Mouse (Mus musculus) forebrain, embryonic 14.5 days (tissue): ENCODE measurements at regions not wholly inside any gene's neighbourhood (a gene's known extent, or its start where the extent isn't known, plus 50 kb on each side); places are given as distances from the start of the nearest gene placed in this dataset.

Source experiments
- ATAC-seq: fragments of 200-750 bp; cut with Nextera tagmentation; 2 replicates; pipeline ENCODE4 v1.8.0; 2017; ENCODE audit warnings: mild to moderate bottlenecking, moderate library complexity
- DNase-seq: peaks from one replicate; pipeline ENCODE4 v3.0.0-alpha.2; 2015; ENCODE audit warnings: low spot score
- H3K27ac ChIP-seq: fragments of 300-500 bp; sonication (generic); 2 replicates; pipeline ENCODE4 v1.5.1; 2014; ENCODE audit warnings: low read depth, mild to moderate bottlenecking, control low read depth, low read length, moderate library complexity
- H3K27me3 ChIP-seq: fragments of 300-500 bp; sonication (generic); replicated peaks from 2 replicates; pipeline ENCODE4 v1.6.1; 2014; ENCODE audit warnings: low read length, control low read depth, mixed read lengths; ENCODE audit not compliant: control insufficient read depth, insufficient read depth
- H3K36me3 ChIP-seq: fragments of 300-500 bp; sonication (generic); 2 replicates; pipeline ENCODE4 v1.6.1; 2014; ENCODE audit warnings: low read length, control low read depth; ENCODE audit not compliant: control insufficient read depth, insufficient read depth
- H3K4me1 ChIP-seq: fragments of 300-500 bp; sonication (generic); 2 replicates; pipeline ENCODE4 v1.6.1; 2014; ENCODE audit warnings: antibody characterized with exemption, low read length, control low read depth; ENCODE audit not compliant: control insufficient read depth, insufficient read depth
- H3K4me2 ChIP-seq: fragments of 300-500 bp; sonication (generic); 2 replicates; pipeline ENCODE4 v1.6.1; 2014; ENCODE audit warnings: mild to moderate bottlenecking, control low read depth, low read length
- H3K4me3 ChIP-seq: fragments of 300-500 bp; sonication (generic); 2 replicates; pipeline ENCODE4 v1.5.1; 2014; ENCODE audit warnings: low read depth, low read length, control low read depth
- H3K9ac ChIP-seq: fragments of 300-500 bp; sonication (generic); 2 replicates; pipeline ENCODE4 v1.6.1; 2014; ENCODE audit warnings: mild to moderate bottlenecking, low read length, control low read depth, moderate library complexity
- H3K9me3 ChIP-seq: fragments of 300-500 bp; sonication (generic); replicated peaks from 2 replicates; pipeline ENCODE4 v1.6.1; 2016; ENCODE audit warnings: low read length, control low read depth, mixed read lengths; ENCODE audit not compliant: control insufficient read depth
- WGBS: fragments of 180-500 bp; shearing (Covaris S2); extraction: QIAGEN DNeasy Blood & Tissue Kit; methylation state at CpG from one replicate; pipeline ENCODE4 v1.1.7; 2014; 5-methylcytosine and 5-hydroxymethylcytosine counted together

GRCm38 (mm10) chr11:112616942-112617341 lies 165.1 kb upstream of the Sox9 start:
- DNase-seq: peak; percentile 59
- ATAC-seq: 0 out of 2 replicates have a peak, but pooled peaks have one; percentile 46

GRCm38 (mm10) chr11:112620916-112621315 lies 161.1 kb upstream of the Sox9 start:
- H3K27ac ChIP-seq: no peak overlapping the region
- no peak overlapping the region for H3K4me3 ChIP-seq
- DNase-seq (peak; percentile 52), ATAC-seq (peak; percentile 68)
- no peaks in the 10 kb centered on the region for H3K36me3 ChIP-seq
- H3K9ac ChIP-seq: peak overlapping the region; percentile 33; the same call in 1 of the 2 replicates
- WGBS: 16% methylated on average over 10 of the region's 12 CpGs
- peak overlapping the region; percentile 9 for H3K4me2 ChIP-seq
- no peaks in the 10 kb centered on the region for H3K27me3 ChIP-seq
- no peaks in the 10 kb centered on the region for H3K9me3 ChIP-seq
- peaks cover 7% of the 10 kb centered on the region; the same call in 1 of the 2 replicates for H3K4me1 ChIP-seq

More at GRCm38 (mm10) chr11:112616942-112617341, 165.1 kb upstream of the Sox9 start:
- Histone ChIP-seq H3K4me3 (no peak overlapping the region), H3K36me3 (no peaks in the 10 kb centered on the region), H3K27ac (no peak overlapping the region), H3K4me1 (peaks cover 7% of the 10 kb centered on the region; the same call in 1 of the 2 replicates), H3K9me3 (no peaks in the 10 kb centered on the region), H3K9ac (no peak overlapping the region), H3K27me3 (no peaks in the 10 kb centered on the region), H3K4me2 (no peak overlapping the region)
- WGBS: 36% methylated on average over 2 of the region's 2 CpGs

- ATAC-seq: no peak
- no peak for DNase-seq
- no peak overlapping the region for H3K4me3 ChIP-seq
- H3K36me3 ChIP-seq: no peaks in the 10 kb centered on the region
- H3K4me2 ChIP-seq: peak overlapping the region; percentile 9; the same call in 1 of the 2 replicates
- whole genome bisulfite sequencing: 77% methylated on average over 9 of the region's 9 CpGs
- H3K4me1 ChIP-seq: peaks cover 7% of the 10 kb centered on the region; the same call in 1 of the 2 replicates
- H3K27me3 ChIP-seq: no peaks in the 10 kb centered on the region
- H3K9ac ChIP-seq: no peak overlapping the region
- H3K27ac ChIP-seq: no peak overlapping the region
- no peaks in the 10 kb centered on the region for H3K9me3 ChIP-seq
Measured at GRCm38 (mm10) chr11:112621385-112622120, 160.5 kb upstream of the Sox9 start.

GRCm38 (mm10) chr11:112649298-112649697 lies 132.7 kb upstream of the Sox9 start:
- Histone ChIP-seq H3K36me3 (no peaks in the 10 kb centered on the region), H3K27ac (no peak overlapping the region), H3K9me3 (no peaks in the 10 kb centered on the region), H3K9ac (no peak overlapping the region), H3K4me3 (no peak overlapping the region), H3K4me1 (no peaks in the 10 kb centered on the region), H3K27me3 (no peaks in the 10 kb centered on the region), H3K4me2 (no peak overlapping the region)
- DNase-seq (no peak), ATAC-seq (no peak)
- WGBS: 55% methylated on average over 9 of the region's 9 CpGs

GRCm38 (mm10) chr11:112657410-112658159 lies 124.4 kb upstream of the Sox9 start:
- Histone ChIP-seq H3K4me1 (0 out of 2 replicates have a peak, but pooled peaks cover 5% of the 10 kb centered on the region), H3K27me3 (no peaks in the 10 kb centered on the region), H3K9me3 (no peaks in the 10 kb centered on the region), H3K4me2 (no peak overlapping the region), H3K9ac (no peak overlapping the region), H3K4me3 (no peak overlapping the region), H3K36me3 (no peaks in the 10 kb centered on the region), H3K27ac (no peak overlapping the region)
- DNase-seq: peak; percentile 42
- WGBS: 17% methylated on average over 11 of the region's 11 CpGs
- ATAC-seq: peak; percentile 50; the same call in 1 of the 2 replicates

- ATAC-seq (no peak), DNase-seq (no peak)
- 87% methylated on average over 3 of the region's 3 CpGs for WGBS
Measured at GRCm38 (mm10) chr11:112659911-112660310, 122.1 kb upstream of the Sox9 start.

GRCm38 (mm10) chr11:112661426-112661825 lies 120.6 kb upstream of the Sox9 start:
- Histone ChIP-seq H3K9me3 (no peaks in the 10 kb centered on the region), H3K9ac (no peak overlapping the region), H3K4me1 (0 out of 2 replicates have a peak, but pooled peaks cover 5% of the 10 kb centered on the region), H3K36me3 (no peaks in the 10 kb centered on the region), H3K27ac (no peak overlapping the region), H3K4me3 (no peak overlapping the region), H3K27me3 (no peaks in the 10 kb centered on the region), H3K4me2 (no peak overlapping the region)
- 64% methylated on average over 7 of the region's 7 CpGs for WGBS
- DNase-seq (no peak), ATAC-seq (no peak)

More at GRCm38 (mm10) chr11:112659911-112660310, 122.1 kb upstream of the Sox9 start:
- Histone ChIP-seq H3K4me3 (no peak overlapping the region), H3K4me2 (no peak overlapping the region), H3K27me3 (no peaks in the 10 kb centered on the region), H3K4me1 (0 out of 2 replicates have a peak, but pooled peaks cover 5% of the 10 kb centered on the region), H3K36me3 (no peaks in the 10 kb centered on the region), H3K9ac (no peak overlapping the region), H3K9me3 (no peaks in the 10 kb centered on the region), H3K27ac (no peak overlapping the region)

- no peak overlapping the region for H3K27ac ChIP-seq
- DNase-seq (no peak), ATAC-seq (no peak)
- peaks cover 8% of the 10 kb centered on the region; the same call in 1 of the 2 replicates for H3K4me1 ChIP-seq
- 88% methylated on average over 7 of the region's 7 CpGs for WGBS
- no peaks in the 10 kb centered on the region for H3K9me3 ChIP-seq
- H3K36me3 ChIP-seq: no peaks in the 10 kb centered on the region
- no peak overlapping the region for H3K4me2 ChIP-seq
- no peaks in the 10 kb centered on the region for H3K27me3 ChIP-seq
- H3K9ac ChIP-seq: no peak overlapping the region
- no peak overlapping the region for H3K4me3 ChIP-seq
Measured at GRCm38 (mm10) chr11:112667311-112667710, 114.7 kb upstream of the Sox9 start.
